Mouse (Mus musculus) liver, adult (tissue): ENCODE measurements around the gene Klrc3.
"Not testable (repeated sequence)": the region's sequence is repeated elsewhere in the genome, so short reads cannot be mapped to it uniquely, and the experiment has no call there.

Source experiments
- GATA4 ChIP-seq: IDR thresholded peaks from 2 replicates; pipeline ENCODE4 v1.6.1; 2014; ENCODE audit warnings: mild to moderate bottlenecking, low read length; ENCODE audit not compliant: insufficient replicate concordance

Klrc3 gene

GRCm38 (mm10) chr6:129643237-129643636 lies at the start of gene Klrc3:
Klrc3 (minus strand) TSS chr6:129643337.
- not testable (repeated sequence) for TF ChIP-seq GATA4

GRCm38 (mm10) chr6:129680379-129680778 lies 37.2 kb upstream of the Klrc3 start:
- no peak for TF ChIP-seq GATA4

- no peak for TF ChIP-seq GATA4
These were observed 35.7 kb upstream of the Klrc3 start, which contains the start of gene Klrc1 for GRCm38 (mm10) chr6:129678873-129679272. Klrc1 (minus strand) TSS chr6:129678973.

GRCm38 (mm10) chr6:129660589-129660988 lies 17.5 kb upstream of the Klrc3 start, which contains the start of gene Klrc2:
Klrc2 (minus strand) TSS chr6:129660689.
- TF ChIP-seq GATA4: not testable (repeated sequence)

DNA sequence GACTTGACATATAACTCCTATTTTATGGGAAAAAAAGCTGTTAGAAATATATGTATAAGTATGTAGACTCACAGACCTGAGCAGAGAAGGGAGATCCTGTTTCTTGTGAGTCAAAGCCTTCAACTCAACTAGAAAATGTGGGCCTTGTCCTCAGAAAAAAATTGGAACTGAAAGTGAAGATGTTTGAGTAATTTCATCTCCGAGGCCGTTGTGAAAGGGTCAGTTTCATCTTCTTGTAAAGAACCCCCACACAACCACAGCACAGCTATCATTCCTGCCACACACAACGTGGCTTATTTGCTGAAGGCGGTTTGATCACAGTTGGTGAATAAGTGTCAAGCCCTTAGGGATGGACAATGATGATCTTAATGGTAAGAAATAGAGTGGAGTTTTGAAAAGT lies 19.4 kb downstream of the Klrc3 start, which contains the start of gene Klrk1:
Gene Klrk1 (minus strand): TSS at position 130 of the 400 bp plus-strand sequence.
- TF ChIP-seq GATA4: no peak

DNA sequence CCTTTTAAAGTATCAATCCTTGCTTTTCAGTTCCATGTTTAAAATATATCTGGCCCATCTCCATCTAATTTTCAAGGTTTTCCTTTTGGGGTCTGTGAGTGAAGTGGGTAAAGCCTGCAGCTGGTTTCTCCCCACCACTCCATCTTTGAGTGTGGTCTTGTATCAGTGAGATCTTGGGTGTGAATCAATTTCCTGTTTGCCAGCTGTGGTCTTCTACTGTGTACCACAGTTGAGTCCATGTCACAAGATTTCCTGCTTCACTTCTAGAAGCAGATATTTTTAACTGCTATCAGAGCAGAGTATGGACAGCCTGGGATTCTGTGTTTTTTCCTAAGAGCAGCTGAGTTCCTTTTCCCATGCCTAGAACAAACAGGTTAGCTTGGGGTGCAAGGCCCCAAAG lies 34.8 kb downstream of the Klrc3 start:
- TF ChIP-seq GATA4: no peak

DNA sequence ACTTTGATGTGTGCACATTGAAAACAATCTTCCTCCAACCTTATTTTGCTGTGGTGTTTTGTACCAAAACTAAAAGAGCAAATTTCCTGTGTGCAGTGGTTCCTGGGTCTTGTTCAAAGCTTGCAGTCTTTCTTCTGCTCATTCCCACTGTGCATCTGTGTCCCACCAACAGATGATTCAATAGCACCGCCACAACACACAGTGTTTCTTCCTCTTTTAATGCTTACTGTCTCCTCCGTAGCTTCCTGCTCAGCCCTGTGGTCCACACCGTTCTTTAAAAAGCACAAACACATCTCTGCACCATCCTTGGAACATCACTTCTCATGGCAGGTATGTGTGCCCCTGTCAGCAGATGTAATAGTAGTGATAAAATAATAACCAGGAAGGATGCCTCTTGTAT lies 51.6 kb downstream of the Klrc3 start, which contains the start of gene Klrd1:
Gene Klrd1 (plus strand): TSS at position 275 of the 400 bp plus-strand sequence.
- TF ChIP-seq GATA4: no peak
